Mouse (Mus musculus) thymus, postnatal 14 days (tissue): ENCODE results near the gene Rbm46.

Experiments
- DNase-seq: peaks from one replicate; pipeline ENCODE4 v3.0.0; 2021

Rbm46 gene

GRCm38 (mm10) chr3:82876372-82876739, at the start of gene Rbm46:
Gene Rbm46, minus strand, starts transcription at chr3:82876483.
- peak; percentile 6 for DNase-seq

DNA sequence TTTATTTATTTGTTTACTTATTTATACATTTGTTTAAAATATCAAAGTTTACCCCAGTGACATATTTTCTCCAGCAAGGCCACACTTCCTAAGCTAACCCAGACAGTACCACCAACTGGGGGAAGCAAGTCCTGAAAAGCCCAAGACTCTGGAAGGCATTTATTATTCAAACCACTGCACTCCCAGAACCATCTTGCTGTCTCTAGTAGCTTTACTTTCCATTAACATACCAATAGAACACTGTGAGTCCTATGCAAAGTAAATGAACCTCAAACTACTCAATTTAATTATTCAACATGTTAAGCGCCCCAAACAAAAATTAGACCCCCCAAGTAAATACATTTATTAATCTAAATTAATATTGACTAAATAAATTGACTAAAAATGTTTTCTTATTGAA, 39.3 kb upstream of the Rbm46 start:
- no peak for DNase-seq

DNA sequence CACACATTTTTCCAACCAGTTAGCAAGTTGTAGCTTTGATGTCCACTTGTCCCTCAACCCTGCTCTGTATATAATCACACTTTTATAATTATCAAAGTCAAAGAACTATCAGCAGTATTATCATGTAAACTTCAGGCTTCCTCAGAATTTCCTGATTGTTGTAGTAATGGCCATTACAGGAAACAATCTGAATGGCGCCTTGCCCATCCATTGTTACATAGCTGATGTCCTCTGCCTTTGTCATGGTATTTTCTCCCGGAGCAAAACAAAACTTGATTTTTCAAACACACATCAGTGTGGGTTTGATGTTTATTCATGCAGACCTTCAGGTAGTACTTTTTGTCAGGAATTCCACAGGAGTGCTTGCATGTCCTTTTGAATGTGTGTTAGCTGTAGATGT, 32.4 kb upstream of the Rbm46 start:
- DNase-seq: no peak

GRCm38 (mm10) chr3:82904211-82904908, 28.1 kb upstream of the Rbm46 start:
- DNase-seq: no peak

GRCm38 (mm10) chr3:82903613-82904205, 27.4 kb upstream of the Rbm46 start, which contains the start of gene Lrat:
Gene Lrat, minus strand, starts transcription at chr3:82903973.
- no peak for DNase-seq

GRCm38 (mm10) chr3:82902757-82903612, 26.7 kb upstream of the Rbm46 start:
- DNase-seq: no peak

DNA sequence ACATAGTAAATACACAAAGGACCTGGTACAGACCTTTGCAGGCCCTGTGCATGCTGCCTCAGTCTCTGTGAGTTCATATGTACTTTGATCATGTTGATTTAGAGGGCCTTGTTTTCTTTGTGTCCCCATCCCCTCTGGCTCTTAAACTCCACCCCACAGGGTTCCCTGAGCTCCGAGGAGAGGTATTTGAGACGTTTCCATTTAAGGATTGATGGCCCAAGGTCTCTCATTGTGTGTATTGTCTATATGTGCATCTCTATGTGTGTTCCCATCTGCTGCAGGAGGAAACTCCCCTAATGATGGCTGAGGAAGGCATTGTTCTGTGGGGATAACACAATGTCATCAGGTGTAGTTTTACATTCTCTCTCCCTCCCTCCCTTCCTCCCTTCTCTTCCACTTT, 12.6 kb upstream of the Rbm46 start:
- DNase-seq: no peak

DNA sequence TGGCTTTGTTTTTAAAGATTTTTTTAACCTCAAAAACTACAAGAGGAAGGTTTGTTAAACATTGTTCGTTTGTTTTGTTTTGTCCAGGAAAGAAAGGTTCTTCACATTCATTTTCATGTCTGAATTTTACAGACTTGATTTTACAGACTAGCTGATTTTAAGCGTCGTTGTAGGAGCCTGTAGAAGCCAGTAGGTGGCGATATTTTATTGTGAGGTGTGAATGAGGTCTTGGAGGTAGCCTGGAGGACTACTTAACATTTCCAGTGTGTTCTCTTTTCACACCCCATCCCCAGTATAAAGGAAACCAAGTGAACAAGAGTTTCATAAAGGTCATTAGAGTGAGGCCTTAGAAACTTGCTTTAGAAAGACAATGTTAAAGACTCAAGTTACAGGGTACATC, 975 bp upstream of the Rbm46 start:
- no peak for DNase-seq

GRCm38 (mm10) chr3:82875671-82876371, 462 bp downstream of the Rbm46 start:
- DNase-seq: no peak

GRCm38 (mm10) chr3:82857414-82858077, 18.7 kb downstream of the Rbm46 start:
- DNase-seq: no peak

GRCm38 (mm10) chr3:82825165-82825564, 51.1 kb downstream of the Rbm46 start:
- DNase-seq: no peak

DNA sequence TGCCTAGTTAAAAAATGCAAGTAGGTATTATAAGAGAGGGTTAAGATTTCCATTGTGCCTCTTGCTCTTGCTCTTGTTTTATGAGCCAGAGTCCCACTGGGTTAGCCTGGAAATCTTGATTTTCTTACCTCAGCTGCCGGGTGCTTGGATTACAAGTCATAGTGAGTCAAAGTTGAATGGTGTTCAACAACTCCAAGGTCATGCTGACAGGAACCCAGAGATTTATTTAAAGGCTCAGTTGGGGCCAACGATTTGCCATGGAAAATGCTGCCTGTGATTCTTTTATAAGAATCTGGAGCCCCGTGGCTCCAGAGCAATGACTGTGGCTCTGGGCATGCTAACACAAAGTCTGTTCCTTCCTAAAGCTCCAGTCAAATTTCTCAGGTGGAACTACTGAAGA, 64.4 kb downstream of the Rbm46 start:
- DNase-seq: no peak

GRCm38 (mm10) chr3:82810334-82811120, 65.8 kb downstream of the Rbm46 start:
- no peak for DNase-seq

GRCm38 (mm10) chr3:82809769-82810168, 66.5 kb downstream of the Rbm46 start:
- DNase-seq: no peak

DNA sequence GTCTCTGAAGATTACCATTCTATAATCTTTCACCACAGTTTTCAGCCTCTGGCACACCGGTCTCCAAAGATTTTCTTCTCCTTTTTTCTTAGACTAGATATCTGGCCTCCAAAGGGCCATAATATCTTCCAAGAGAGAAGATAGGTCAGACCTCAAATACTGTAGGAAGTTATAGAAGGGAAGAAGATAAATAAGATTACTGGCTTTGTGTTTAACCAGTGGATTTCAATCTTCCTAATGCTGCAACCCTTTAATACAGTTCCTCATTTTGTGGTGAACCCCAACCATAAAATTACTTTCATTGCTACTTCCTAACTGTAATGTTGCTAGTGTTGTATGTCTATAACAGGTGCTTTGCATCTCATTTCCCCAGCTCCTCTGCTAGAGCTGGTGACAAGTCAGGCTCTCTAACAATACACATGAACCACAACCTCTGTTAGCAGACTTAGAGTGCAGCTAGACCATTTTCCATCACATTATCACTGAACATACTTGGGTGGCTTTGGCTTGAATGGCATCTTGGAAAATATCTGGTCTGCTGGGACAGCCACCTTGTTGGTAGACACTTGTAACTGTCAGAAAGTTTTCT, 67.9 kb downstream of the Rbm46 start:
- no peak for DNase-seq

DNA sequence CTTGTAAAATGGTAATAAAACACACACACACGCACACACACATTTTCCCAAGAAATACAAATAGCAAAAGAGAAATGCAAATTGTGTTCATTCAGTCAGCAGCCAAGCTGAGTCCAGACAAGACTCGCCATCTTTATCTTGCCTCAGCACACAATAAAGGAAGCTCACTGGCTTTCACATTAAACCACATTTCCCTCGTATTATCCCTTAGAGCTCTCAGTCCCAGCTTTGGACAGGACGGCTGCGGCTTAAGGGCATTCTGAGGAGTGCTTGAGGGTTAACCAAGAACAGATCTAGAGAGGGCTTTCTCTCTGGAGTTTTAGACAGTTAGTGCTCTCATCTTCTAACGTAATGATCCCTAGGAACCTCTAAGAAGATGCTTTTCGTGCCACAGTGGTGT, 71.0 kb downstream of the Rbm46 start:
- no peak for DNase-seq

- DNase-seq: no peak
Observed at GRCm38 (mm10) chr3:82800470-82800843, 75.8 kb downstream of the Rbm46 start.

GRCm38 (mm10) chr3:82799735-82800469, 76.4 kb downstream of the Rbm46 start:
- DNase-seq: no peak

DNA sequence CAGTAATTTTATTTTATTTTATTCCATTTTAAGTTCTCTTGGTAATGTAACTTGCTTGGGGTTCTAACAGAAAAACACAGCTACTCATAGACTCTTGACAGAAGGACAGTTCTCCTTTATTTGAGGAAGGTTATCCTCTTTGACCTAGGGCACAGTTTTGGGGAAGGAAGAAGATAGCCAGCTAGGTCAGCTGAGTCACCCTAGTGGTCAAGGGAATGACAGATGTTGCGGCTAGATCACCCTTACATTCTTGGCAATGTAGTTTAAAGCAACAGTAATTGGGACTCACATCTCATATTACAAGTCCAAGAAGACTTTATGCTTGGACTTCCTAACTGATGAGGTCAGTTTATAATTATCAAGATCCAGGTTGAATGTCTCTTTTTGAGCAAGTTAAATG, 82.6 kb downstream of the Rbm46 start:
- DNase-seq: no peak

GRCm38 (mm10) chr3:82791663-82792062, 84.6 kb downstream of the Rbm46 start:
- DNase-seq: no peak
